Mouse (Mus musculus): ENCODE measurements around the gene Fcrla. TPM values are rescaled to one million over a fixed set of nuclear protein-coding genes. Genes with fewer than 3 reads are reported as not detected.

Gene Fcrla
- polyA plus RNA-seq, 3 experiments from 2014 or later: 1.2 to 2.1 TPM; not detected in 1

- peak; percentile 97 for ATAC-seq
These were observed 42.3 kb downstream of the Fcrla start, which contains the start of the genes Gm26620 and Dusp12 for GRCm38 (mm10) chr1:170884978-170885561. Gene Gm26620 (plus strand): TSS chr1:170885065. Gene Dusp12 (minus strand): TSS chr1:170885540.

- no peak for ATAC-seq
These were observed 43.0 kb downstream of the Fcrla start for GRCm38 (mm10) chr1:170884390-170884789.

- no peak for ATAC-seq
These were observed 44.4 kb downstream of the Fcrla start for GRCm38 (mm10) chr1:170882915-170883485.

GRCm38 (mm10) chr1:170876906-170877305 lies 50.5 kb downstream of the Fcrla start:
- no peak for ATAC-seq

- no peak for ATAC-seq
These were observed 51.7 kb downstream of the Fcrla start for GRCm38 (mm10) chr1:170875676-170876075.

- no peak for ATAC-seq
These were observed 55.4 kb downstream of the Fcrla start for GRCm38 (mm10) chr1:170871961-170872360.

GRCm38 (mm10) chr1:170871402-170871801 lies 56.0 kb downstream of the Fcrla start:
- no peak for ATAC-seq

- ATAC-seq: no peak
These were observed 58.5 kb downstream of the Fcrla start for GRCm38 (mm10) chr1:170868905-170869283.

- peak; percentile 42 for ATAC-seq
These were observed 59.1 kb downstream of the Fcrla start for GRCm38 (mm10) chr1:170868107-170868904.

- peak; percentile 53 for ATAC-seq
These were observed 59.7 kb downstream of the Fcrla start, which contains the start of gene Atf6 for GRCm38 (mm10) chr1:170867691-170868105. Gene Atf6 (minus strand): TSS chr1:170867771.

Other genes starting within 250 kb of the Fcrla start
- 10 to 100 TPM in 1 of 3 experiments, 1 to 10 TPM in 2; 7.0 to 10.8 (median 9.6) TPM for gene Atf6, start 59.8 kb downstream of the Fcrla start, polyA plus RNA-seq (2017; shearing (Covaris generic))
- gene Gm26620, start 42.5 kb downstream of the Fcrla start, polyA plus RNA-seq (2017; shearing (Covaris generic)): under 1 TPM in 1 of 3 experiments, not detected in 2; 0.53 TPM
- 10 to 100 TPM; 11.0 to 16.1 (median 11.7) TPM for gene Dusp12, start 42.0 kb downstream of the Fcrla start, polyA plus RNA-seq (2017; shearing (Covaris generic))
- not detected for gene Fcrlb, start 14.6 kb downstream of the Fcrla start, polyA plus RNA-seq (2017; shearing (Covaris generic))
- gene Fcgr2b, start 49.0 kb upstream of the Fcrla start, polyA plus RNA-seq (2017; shearing (Covaris generic)): 1 to 10 TPM in 2 of 3 experiments, under 1 TPM in 1; 0.70 to 1.4 (median 1.2) TPM
- not detected for gene Fcgr4, start 91.3 kb upstream of the Fcrla start, polyA plus RNA-seq (2017; shearing (Covaris generic))
- 1 to 10 TPM in 1 of 3 experiments, under 1 TPM in 1, not detected in 1; 0.98 to 1.5 TPM for gene Fcgr3, start 137.4 kb upstream of the Fcrla start, polyA plus RNA-seq (2017; shearing (Covaris generic))
- 1 to 10 TPM; 3.2 to 7.6 (median 6.6) TPM for gene Cfap126, start 186.3 kb upstream of the Fcrla start, polyA plus RNA-seq (2017; shearing (Covaris generic))
- gene Sdhc, start 223.0 kb upstream of the Fcrla start, polyA plus RNA-seq (2017; shearing (Covaris generic)): 100 to 1,000 TPM; 115 to 153 (median 125) TPM
- gene Mpz, start 223.1 kb upstream of the Fcrla start, polyA plus RNA-seq (2017; shearing (Covaris generic)): not detected